Mouse (Mus musculus): Measurements from ENCODE around the gene Ubiad1.

Ubiad1 gene

GRCm38 (mm10) chr4:148444250-148444967 lies at the start of gene Ubiad1:
TSS of gene Ubiad1 (minus strand) at chr4:148444771.
- peak; percentile 12 for DNase-seq (ENCODE audit: low read depth, low spot score)

- no peak for DNase-seq (ENCODE audit: low read depth, low spot score)
Observed at GRCm38 (mm10) chr4:148491448-148491847, 46.9 kb upstream of the Ubiad1 start.

- DNase-seq (ENCODE audit: low read depth, low spot score), result no peak
Observed at GRCm38 (mm10) chr4:148490502-148490901, 45.9 kb upstream of the Ubiad1 start.

GRCm38 (mm10) chr4:148487841-148488240 lies 43.3 kb upstream of the Ubiad1 start:
- no peak for DNase-seq (ENCODE audit: low read depth, low spot score)

- no peak for DNase-seq (ENCODE audit: low read depth, low spot score)
Observed at GRCm38 (mm10) chr4:148484511-148484910, 39.9 kb upstream of the Ubiad1 start.

- no peak for DNase-seq (ENCODE audit: low read depth, low spot score)
Observed at GRCm38 (mm10) chr4:148481557-148482168, 37.1 kb upstream of the Ubiad1 start.

- no peak for DNase-seq (ENCODE audit: low read depth, low spot score)
Observed at GRCm38 (mm10) chr4:148480245-148480644, 35.7 kb upstream of the Ubiad1 start.

GRCm38 (mm10) chr4:148473496-148473895 lies 28.9 kb upstream of the Ubiad1 start:
- no peak for DNase-seq (ENCODE audit: low read depth, low spot score)

- DNase-seq (ENCODE audit: low read depth, low spot score), result no peak
Observed at GRCm38 (mm10) chr4:148472436-148473174, 28.0 kb upstream of the Ubiad1 start.

GRCm38 (mm10) chr4:148471363-148471806 lies 26.8 kb upstream of the Ubiad1 start:
- no peak for DNase-seq (ENCODE audit: low read depth, low spot score)

GRCm38 (mm10) chr4:148469487-148470252 lies 25.1 kb upstream of the Ubiad1 start:
- no peak for DNase-seq (ENCODE audit: low read depth, low spot score)

- DNase-seq (ENCODE audit: low read depth, low spot score), result no peak
Observed at GRCm38 (mm10) chr4:148468396-148468795, 23.8 kb upstream of the Ubiad1 start.

GRCm38 (mm10) chr4:148466511-148467079 lies 22.0 kb upstream of the Ubiad1 start:
- DNase-seq (ENCODE audit: low read depth, low spot score), result no peak

- no peak for DNase-seq (ENCODE audit: low read depth, low spot score)
Observed at GRCm38 (mm10) chr4:148464869-148465268, 20.3 kb upstream of the Ubiad1 start.

- no peak for DNase-seq (ENCODE audit: low read depth, low spot score)
Observed at GRCm38 (mm10) chr4:148464301-148464700, 19.7 kb upstream of the Ubiad1 start.

- DNase-seq (ENCODE audit: low read depth, low spot score), result no peak
Observed at GRCm38 (mm10) chr4:148463208-148463960, 18.8 kb upstream of the Ubiad1 start.

GRCm38 (mm10) chr4:148462717-148463116 lies 18.1 kb upstream of the Ubiad1 start:
- DNase-seq (ENCODE audit: low read depth, low spot score), result no peak

- no peak for DNase-seq (ENCODE audit: low read depth, low spot score)
Observed at GRCm38 (mm10) chr4:148461772-148462171, 17.2 kb upstream of the Ubiad1 start.

GRCm38 (mm10) chr4:148460656-148461284 lies 16.2 kb upstream of the Ubiad1 start:
- DNase-seq (ENCODE audit: low read depth, low spot score), result no peak

GRCm38 (mm10) chr4:148455477-148456025 lies 11.0 kb upstream of the Ubiad1 start:
- DNase-seq (ENCODE audit: low read depth, low spot score), result no peak
